Mouse (Mus musculus) midbrain, embryonic 12.5 days (tissue): ENCODE results near the gene Pacs1. TPM values are rescaled to one million over a fixed set of nuclear protein-coding genes. Genes with fewer than 3 reads are reported as not detected.

Experiments used
- microRNA-seq: library from miRNA; unstranded; fragments of <30 nt; microRNA quantifications from one replicate; pipeline ENCODE4, GENCODE M21; 2017
- polyA plus RNA-seq: library from polyadenylated mRNA; unstranded; fragments of >200 nt; fragmentation: Nextera tagmentation; extraction: Ambion mirVana; gene quantifications from 2 replicates; pipeline ENCODE4 v1.2.1, GENCODE M21; 2016

Gene Pacs1
- polyA plus RNA-seq, 1 experiment from 2014 or later = 32.5 TPM

Small RNAs within 50 kb of the gene (microRNA-seq; reads per million reads assigned to microRNA genes)
- gene Gm27468 = not detected

Other genes with a start within 250 kb of the Pacs1 start
- 4.8 and 5.1 TPM in 2 replicates for gene Slc29a2, start 249.3 kb downstream of the Pacs1 start, polyA plus RNA-seq
- 40.7 and 42.4 TPM in 2 replicates for gene B4gat1, start 234.3 kb downstream of the Pacs1 start, polyA plus RNA-seq
- 4.0 and 4.4 TPM in 2 replicates for gene AC124502.3, start 234.2 kb downstream of the Pacs1 start, polyA plus RNA-seq
- gene Brms1, start 231.8 kb downstream of the Pacs1 start, polyA plus RNA-seq = 56.6 and 63.7 TPM in 2 replicates
- gene Rin1, start 222.6 kb downstream of the Pacs1 start, polyA plus RNA-seq = 1.7 and 2.0 TPM in 2 replicates
- gene Cd248, start 205.0 kb downstream of the Pacs1 start, polyA plus RNA-seq = 24.7 and 31.5 TPM in 2 replicates
- gene Tmem151a, start 187.6 kb downstream of the Pacs1 start, polyA plus RNA-seq = 0.94 and 2.0 TPM in 2 replicates
- 60.9 and 61.6 TPM in 2 replicates for gene Yif1a, start 184.6 kb downstream of the Pacs1 start, polyA plus RNA-seq
- 196 and 239 TPM in 2 replicates for gene Cnih2, start 174.6 kb downstream of the Pacs1 start, polyA plus RNA-seq
- 232 and 247 TPM in 2 replicates for gene Rab1b, start 166.0 kb downstream of the Pacs1 start, polyA plus RNA-seq
- gene Klc2, start 154.6 kb downstream of the Pacs1 start, polyA plus RNA-seq = 53.3 and 54.7 TPM in 2 replicates
- gene Sf3b2, start 22.3 kb upstream of the Pacs1 start, polyA plus RNA-seq = 411 and 418 TPM in 2 replicates
- 20.4 and 24.1 TPM in 2 replicates for gene Gal3st3, start 25.2 kb upstream of the Pacs1 start, polyA plus RNA-seq
- not detected in 2 replicates for gene Catsper1, start 62.6 kb upstream of the Pacs1 start, polyA plus RNA-seq
- 0.87 and 2.2 TPM in 2 replicates for gene Cst6, start 76.5 kb upstream of the Pacs1 start, polyA plus RNA-seq
- 75.9 and 79.9 TPM in 2 replicates for gene Eif1ad, start 93.6 kb upstream of the Pacs1 start, polyA plus RNA-seq
- gene Banf1, start 94.0 kb upstream of the Pacs1 start, polyA plus RNA-seq = 392 and 402 TPM in 2 replicates
- gene Sart1, start 115.6 kb upstream of the Pacs1 start, polyA plus RNA-seq = 115 and 118 TPM in 2 replicates
- 0.17 and 0.28 TPM in 2 replicates for gene Tsga10ip, start 129.4 kb upstream of the Pacs1 start, polyA plus RNA-seq
- 257 and 262 TPM in 2 replicates for gene Drap1, start 151.9 kb upstream of the Pacs1 start, polyA plus RNA-seq
- 52.4 and 60.3 TPM in 2 replicates for gene AI837181, start 152.0 kb upstream of the Pacs1 start, polyA plus RNA-seq
- gene Fosl1, start 174.4 kb upstream of the Pacs1 start, polyA plus RNA-seq = not detected in 2 replicates
- gene Ccdc85b, start 184.8 kb upstream of the Pacs1 start, polyA plus RNA-seq = 10.1 TPM in 2 replicates
- 144 and 149 TPM in 2 replicates for gene Fibp, start 187.5 kb upstream of the Pacs1 start, polyA plus RNA-seq
- 3.6 and 3.9 TPM in 2 replicates for gene Ctsw, start 195.4 kb upstream of the Pacs1 start, polyA plus RNA-seq
- 57.9 and 68.9 TPM in 2 replicates for gene Efemp2, start 200.8 kb upstream of the Pacs1 start, polyA plus RNA-seq
- gene Mus81, start 215.3 kb upstream of the Pacs1 start, polyA plus RNA-seq = 47.7 and 50.1 TPM in 2 replicates
- 3,169 and 3,187 TPM in 2 replicates for gene Cfl1, start 217.3 kb upstream of the Pacs1 start, polyA plus RNA-seq
- 0.22 TPM in 1 of 2 replicates, not detected in the other for gene 1700020D05Rik, start 230.7 kb upstream of the Pacs1 start, polyA plus RNA-seq
- 35.9 and 36.0 TPM in 2 replicates for gene Snx32, start 237.4 kb upstream of the Pacs1 start, polyA plus RNA-seq